Mouse (Mus musculus) intestine, postnatal 0 days (tissue): ENCODE measurements around the gene Wnt2. TPM values are rescaled to one million over a fixed set of nuclear protein-coding genes. Genes with fewer than 3 reads are reported as not detected.

ENCODE experiments used
- ATAC-seq: fragments of 200-750 bp; cut with Nextera tagmentation; 2 replicates; pipeline ENCODE4 v1.8.0; 2017; ENCODE audit warnings: mild to moderate bottlenecking, moderate TSS enrichment, moderate library complexity
- H3K27ac ChIP-seq: fragments of 300-500 bp; sonication (generic); 2 replicates; pipeline ENCODE4 v1.5.1; 2014; ENCODE audit warnings: mild to moderate bottlenecking, low read depth, low read length, moderate library complexity
- H3K27me3 ChIP-seq: fragments of 300-500 bp; sonication (generic); replicated peaks from 2 replicates; pipeline ENCODE4 v1.6.1; 2014; ENCODE audit warnings: low read length, mixed read lengths; ENCODE audit not compliant: control insufficient read depth, insufficient read depth
- H3K36me3 ChIP-seq: fragments of 300-500 bp; sonication (generic); 2 replicates; pipeline ENCODE4 v1.6.1; 2014; ENCODE audit warnings: mild to moderate bottlenecking, moderate library complexity; ENCODE audit not compliant: control insufficient read depth, insufficient read depth
- H3K4me1 ChIP-seq: fragments of 300-500 bp; sonication (generic); replicated peaks from 2 replicates; pipeline ENCODE4 v1.6.1; 2014; ENCODE audit warnings: antibody characterized with exemption, low read length, mixed read lengths; ENCODE audit not compliant: control insufficient read depth, insufficient read depth
- H3K4me2 ChIP-seq: fragments of 300-500 bp; sonication (generic); replicated peaks from 2 replicates; pipeline ENCODE4 v1.6.1; 2014; ENCODE audit warnings: low read depth, mild to moderate bottlenecking, moderate library complexity
- H3K4me3 ChIP-seq: fragments of 300-500 bp; sonication (generic); 2 replicates; pipeline ENCODE4 v1.5.1; 2014; ENCODE audit warnings: low read depth, low read length
- H3K9ac ChIP-seq: fragments of 300-500 bp; sonication (generic); 2 replicates; pipeline ENCODE4 v1.6.1; 2014; ENCODE audit warnings: mild to moderate bottlenecking, low read depth, low read length
- H3K9me3 ChIP-seq: fragments of 300-500 bp; sonication (generic); 2 replicates; pipeline ENCODE4 v1.6.1; 2016; ENCODE audit warnings: mixed run types; ENCODE audit not compliant: control insufficient read depth
- CTCF ChIP-seq: sonication (generic); IDR thresholded peaks from 2 replicates; pipeline ENCODE4 v1.5.1; 2016; ENCODE audit warnings: low read depth, mild to moderate bottlenecking, control low read depth, antibody characterized with exemption, moderate library complexity
- WGBS: fragments of 180-500 bp; shearing (Covaris S2); extraction: QIAGEN DNeasy Blood & Tissue Kit; methylation state at CpG from one replicate; pipeline ENCODE4 v1.1.7; 2014; 5-methylcytosine and 5-hydroxymethylcytosine counted together
- polyA plus RNA-seq: library from polyadenylated mRNA; unstranded; fragments of >200 nt; fragmentation: Nextera tagmentation; extraction: Ambion mirVana; gene quantifications from 2 replicates; pipeline ENCODE4 v1.2.1, GENCODE M21; 2015

The Wnt2 gene
- polyA plus RNA-seq, 1 experiment from 2014 or later = 0.57 TPM

GRCm38 (mm10) chr6:18013346-18013745 is 17.0 kb downstream of the Wnt2 start:
- Histone ChIP-seq H3K27me3 (no peaks in the 10 kb centered on the region), H3K27ac (no peak overlapping the region), H3K4me3 (no peak overlapping the region), H3K4me2 (no peak overlapping the region), H3K9me3 (no peaks in the 10 kb centered on the region), H3K4me1 (no peaks in the 10 kb centered on the region), H3K36me3 (no peaks in the 10 kb centered on the region), H3K9ac (no peak overlapping the region)
- no peak for ATAC-seq
- no peak for TF ChIP-seq CTCF
- 68% methylated on average over 7 of the region's 7 CpGs for WGBS

- no peak overlapping the region for H3K27ac ChIP-seq
- no peaks in the 10 kb centered on the region for H3K36me3 ChIP-seq
- H3K4me3 ChIP-seq = no peak overlapping the region
- no peak for ATAC-seq
- no peak overlapping the region for H3K9ac ChIP-seq
- 63% methylated on average over 3 of the region's 3 CpGs for WGBS
- no peak overlapping the region for H3K4me2 ChIP-seq
- H3K9me3 ChIP-seq = no peaks in the 10 kb centered on the region
- H3K27me3 ChIP-seq = no peaks in the 10 kb centered on the region
- no peak for TF ChIP-seq CTCF
- no peaks in the 10 kb centered on the region for H3K4me1 ChIP-seq
These were observed 23.0 kb downstream of the Wnt2 start for GRCm38 (mm10) chr6:18007356-18007755.

- H3K4me2 ChIP-seq = no peak overlapping the region
- H3K9ac ChIP-seq = no peak overlapping the region
- H3K4me1 ChIP-seq = no peaks in the 10 kb centered on the region
- H3K9me3 ChIP-seq = no peaks in the 10 kb centered on the region
- H3K27me3 ChIP-seq = no peaks in the 10 kb centered on the region
- no peak overlapping the region for H3K27ac ChIP-seq
- 88% methylated on average over 6 of the region's 6 CpGs for WGBS
- ATAC-seq = no peak
- H3K36me3 ChIP-seq = no peaks in the 10 kb centered on the region
- TF ChIP-seq CTCF = no peak
- no peak overlapping the region for H3K4me3 ChIP-seq
These were observed 28.3 kb downstream of the Wnt2 start for GRCm38 (mm10) chr6:18002065-18002464.

DNA sequence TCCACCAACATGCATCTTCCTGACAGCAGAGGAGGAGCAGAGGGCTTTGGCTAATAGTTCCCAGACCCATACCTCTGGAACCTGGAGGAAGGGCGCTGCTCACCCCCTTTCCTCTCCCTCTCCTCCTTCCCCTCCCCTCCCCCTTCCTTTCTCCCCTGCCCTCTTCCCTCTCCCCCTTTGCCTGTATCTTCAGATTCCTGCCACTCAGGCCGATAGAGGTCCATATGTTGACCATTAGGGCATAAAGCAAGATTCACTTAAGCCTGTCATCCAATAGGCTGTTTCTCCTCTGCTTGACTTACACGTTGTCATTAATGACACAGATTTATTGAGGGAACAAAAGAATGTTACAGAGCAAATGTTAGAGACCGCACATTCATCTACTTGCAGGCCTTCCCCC is 31.9 kb downstream of the Wnt2 start:
- Histone ChIP-seq H3K27me3 (no peaks in the 10 kb centered on the region), H3K27ac (no peak overlapping the region), H3K4me2 (no peak overlapping the region), H3K4me3 (no peak overlapping the region), H3K9ac (no peak overlapping the region), H3K9me3 (no peaks in the 10 kb centered on the region), H3K36me3 (no peaks in the 10 kb centered on the region), H3K4me1 (no peaks in the 10 kb centered on the region)
- whole genome bisulfite sequencing = 65% methylated on average over 4 of the region's 4 CpGs
- ATAC-seq = no peak
- no peak for TF ChIP-seq CTCF

DNA sequence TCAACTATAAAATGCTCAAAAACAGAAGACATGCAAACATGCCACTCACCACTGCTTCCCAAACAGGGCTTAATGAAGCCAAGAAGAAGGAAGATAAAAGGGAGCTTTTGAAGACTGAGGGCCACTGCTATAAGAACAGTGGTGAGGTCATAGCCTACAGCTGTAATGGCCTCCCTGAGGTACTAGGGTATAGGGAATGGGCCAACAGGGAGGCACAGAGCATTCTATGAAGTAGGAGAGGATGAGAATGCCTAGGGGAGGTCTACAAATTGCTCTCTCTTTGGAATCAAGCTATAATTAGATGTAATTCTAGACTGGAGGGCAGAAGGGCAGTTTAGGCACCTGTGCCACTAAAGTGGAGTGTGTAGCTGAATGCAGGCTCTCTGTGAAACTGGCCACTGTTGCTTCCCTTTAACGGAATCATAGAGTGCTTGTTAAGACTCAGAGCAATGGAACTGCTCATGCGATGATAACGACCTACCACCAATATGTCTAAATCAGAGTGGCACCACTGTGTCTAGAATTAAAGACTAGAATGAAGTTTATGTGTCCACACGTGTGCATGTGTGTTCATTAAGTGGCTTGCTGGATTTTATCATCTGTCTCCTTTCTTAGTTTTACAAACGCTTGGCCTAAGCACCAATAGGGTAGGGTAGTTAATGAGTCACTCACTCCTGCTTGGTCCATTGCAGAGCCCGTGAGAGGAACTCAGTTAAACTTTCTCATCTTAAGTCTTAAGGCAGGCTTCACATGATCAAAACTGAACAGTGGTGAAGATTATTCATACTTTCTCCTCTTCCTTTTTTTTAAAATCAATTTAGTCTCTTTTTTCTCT is 35.2 kb downstream of the Wnt2 start:
- Histone ChIP-seq H3K4me3 (no peak overlapping the region), H3K36me3 (no peaks in the 10 kb centered on the region), H3K4me2 (no peak overlapping the region), H3K4me1 (no peaks in the 10 kb centered on the region), H3K9ac (no peak overlapping the region), H3K27ac (no peak overlapping the region), H3K27me3 (no peaks in the 10 kb centered on the region), H3K9me3 (no peaks in the 10 kb centered on the region)
- ATAC-seq = no peak
- TF ChIP-seq CTCF = no peak
- 76% methylated on average over 6 of the region's 6 CpGs for WGBS

DNA sequence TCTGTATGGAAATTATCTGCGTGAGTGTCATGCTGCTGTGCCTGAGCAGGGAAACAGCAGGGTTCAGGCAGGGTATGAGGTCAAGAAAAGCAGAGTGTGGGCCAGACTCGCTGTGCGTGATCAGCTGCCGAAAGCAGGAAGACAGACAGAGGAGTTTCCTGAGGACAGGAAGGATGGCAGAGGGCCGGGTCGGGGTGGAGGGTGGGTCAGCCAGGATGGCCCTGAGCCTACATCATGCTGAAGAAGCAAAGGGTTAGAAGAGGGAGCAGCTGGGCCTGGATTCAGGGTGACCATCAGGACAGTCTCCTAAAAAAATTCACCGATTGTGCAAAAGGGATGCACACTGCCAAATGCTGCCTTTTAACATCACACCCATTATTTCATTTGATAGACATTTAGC is 38.8 kb downstream of the Wnt2 start:
- 66% methylated on average over 7 of the region's 7 CpGs for WGBS
- no peaks in the 10 kb centered on the region for H3K4me1 ChIP-seq
- no peak overlapping the region for H3K27ac ChIP-seq
- no peaks in the 10 kb centered on the region for H3K27me3 ChIP-seq
- no peaks in the 10 kb centered on the region for H3K36me3 ChIP-seq
- no peak overlapping the region for H3K4me3 ChIP-seq
- no peak for TF ChIP-seq CTCF
- no peak for ATAC-seq
- H3K4me2 ChIP-seq = no peak overlapping the region
- H3K9me3 ChIP-seq = no peaks in the 10 kb centered on the region
- H3K9ac ChIP-seq = no peak overlapping the region
